Mouse (Mus musculus): ENCODE measurements at regions not wholly inside any gene's neighbourhood (a gene's known extent, or its start where the extent isn't known, plus 50 kb on each side); places are given as distances from the start of the nearest gene placed in this dataset.

DNA sequence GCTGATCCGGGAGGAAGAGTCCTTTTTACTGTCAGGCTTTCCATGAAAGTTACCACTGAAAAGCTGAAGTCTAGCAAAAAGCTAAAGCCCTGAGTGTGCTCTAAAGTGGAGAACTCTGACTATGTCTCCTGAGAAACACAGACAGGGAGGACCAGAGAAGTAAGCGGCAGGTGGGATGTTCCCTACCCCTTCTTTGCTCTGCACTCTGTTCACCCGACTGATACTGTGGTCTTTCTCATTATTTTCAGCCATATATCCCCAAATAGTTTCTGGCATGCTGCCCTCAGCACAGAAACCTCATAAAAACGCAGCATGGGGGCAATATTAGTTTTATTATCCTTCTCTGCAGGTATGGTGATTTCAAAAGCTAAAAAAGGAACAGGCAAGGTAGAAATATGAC, 126.7 kb upstream of the Ctso start:
- TF ChIP-seq POLR2A (IDR thresholded peaks at IDR 0.05; ENCODE audit: control insufficient read depth in 1 of 2, insufficient read depth in 1 of 2, low read depth in 1 of 2, low read length in 2 of 2, poor library complexity in 1 of 2) (no peak), CTCF (IDR thresholded peaks at IDR 0.05 in 2 of 3, conservative IDR thresholded peaks at IDR 0.05 in 1 of 3; ENCODE audit: control insufficient read depth in 1 of 3, insufficient read depth in 1 of 3, low read depth in 2 of 3, low read length in 3 of 3, poor library complexity in 1 of 3, severe bottlenecking in 1 of 3) (no peak), KAT2A (conservative IDR thresholded peaks at IDR 0.05; ENCODE audit: low read depth, low read length) (no peak), MEF2A (IDR thresholded peaks at IDR 0.05; ENCODE audit: extremely low read depth, insufficient replicate concordance, low read depth, low read length, poor library complexity, severe bottlenecking) (no peak), RCOR1 (IDR thresholded peaks at IDR 0.05; ENCODE audit: low read depth, low read length) (no peak), TBP (IDR thresholded peaks at IDR 0.05; ENCODE audit: low read depth, low read length) (no peak), ZKSCAN1 (IDR thresholded peaks at IDR 0.05; ENCODE audit: low read depth, low read length) (no peak), POLR2AphosphoS5 (IDR thresholded peaks at IDR 0.05; ENCODE audit: borderline replicate concordance, low read depth, low read length) (no peak)
